Mouse (Mus musculus): ENCODE data around the gene Rfxap.
"Not testable (repeated sequence)": the region's sequence is repeated elsewhere in the genome, so short reads cannot be mapped to it uniquely, and the experiment has no call there.

The Rfxap gene

GRCm38 (mm10) chr3:54766811-54767210, 40.8 kb downstream of the Rfxap start:
- no peak for DNase-seq (ENCODE audit: extremely low spot score)

GRCm38 (mm10) chr3:54766034-54766433, 41.6 kb downstream of the Rfxap start:
- no peak for DNase-seq (ENCODE audit: extremely low spot score)

- DNase-seq (ENCODE audit: extremely low spot score), result not testable (repeated sequence)
These were observed 42.1 kb downstream of the Rfxap start for GRCm38 (mm10) chr3:54765521-54765920.

- DNase-seq (ENCODE audit: extremely low spot score), result peak; percentile 20
These were observed 43.2 kb downstream of the Rfxap start for GRCm38 (mm10) chr3:54764418-54764817.

GRCm38 (mm10) chr3:54761258-54761657, 46.3 kb downstream of the Rfxap start:
- no peak for DNase-seq (ENCODE audit: extremely low spot score)

GRCm38 (mm10) chr3:54760321-54761115, 47.1 kb downstream of the Rfxap start:
- no peak for DNase-seq (ENCODE audit: extremely low spot score)

- no peak for DNase-seq (ENCODE audit: extremely low spot score)
These were observed 48.4 kb downstream of the Rfxap start for GRCm38 (mm10) chr3:54759211-54759610.

GRCm38 (mm10) chr3:54757446-54757845, 50.1 kb downstream of the Rfxap start:
- no peak for DNase-seq (ENCODE audit: extremely low spot score)

GRCm38 (mm10) chr3:54756058-54756457, 51.5 kb downstream of the Rfxap start:
- DNase-seq (ENCODE audit: extremely low spot score), result peak; percentile 42

- DNase-seq (ENCODE audit: extremely low spot score), result peak; percentile 57
These were observed 52.2 kb downstream of the Rfxap start, which contains the start of gene Smad9 for GRCm38 (mm10) chr3:54755145-54756041. Smad9 (plus strand) TSS chr3:54755582.

- DNase-seq (ENCODE audit: extremely low spot score), result no peak
These were observed 54.2 kb downstream of the Rfxap start for GRCm38 (mm10) chr3:54753411-54753810.

Measured in embryo, embryonic 9.5 days (tissue).